Mouse (Mus musculus): Measurements from ENCODE around the gene Gm1993.
"Not testable (repeated sequence)": the region's sequence is repeated elsewhere in the genome, so short reads cannot be mapped to it uniquely, and the experiment has no call there.

DNA sequence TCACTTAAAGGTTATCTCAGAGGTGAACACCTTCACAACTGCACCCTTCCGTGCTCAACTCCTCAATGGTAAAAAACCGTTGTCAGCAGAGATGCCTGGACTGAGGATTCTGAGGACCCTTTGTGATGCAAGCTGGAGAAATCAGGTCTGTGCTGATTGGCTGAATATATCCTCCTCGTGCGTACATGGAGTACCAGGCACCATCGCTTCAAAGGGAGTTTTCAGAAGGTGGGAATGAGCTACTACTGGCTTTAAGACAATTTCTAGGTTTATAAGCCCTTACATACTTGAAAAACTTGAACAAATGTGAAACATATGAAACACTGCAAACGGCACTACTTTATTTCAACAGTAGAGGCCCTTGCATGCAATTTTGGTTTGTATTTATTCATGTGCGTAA, at the start of gene Gm1993:
- not testable (repeated sequence) for TF ChIP-seq CTCF (IDR thresholded peaks at IDR 0.05); POLR2A (IDR thresholded peaks at IDR 0.05; ENCODE audit: insufficient read depth, low read depth, low read length); EP300 (IDR thresholded peaks at IDR 0.05; ENCODE audit: insufficient read depth, low read depth, low read length)
